Mouse (Mus musculus) ES-Bruce4 (cell line): ENCODE results near the gene Fgfr2. TPM values are rescaled to one million over a fixed set of nuclear protein-coding genes. Genes with fewer than 3 reads are reported as not detected.

Experiments used
- H3K27ac ChIP-seq: 2 replicates; pipeline ENCODE4 v1.5.1; 2012; ENCODE audit warnings: low read length, inconsistent platforms; ENCODE audit not compliant: insufficient read depth
- H3K27me3 ChIP-seq: 2 replicates; pipeline ENCODE4 v1.6.1; 2012; ENCODE audit warnings: mild to moderate bottlenecking, low read length, inconsistent platforms; ENCODE audit not compliant: control insufficient read depth, poor library complexity, insufficient read depth, severe bottlenecking
- H3K36me3 ChIP-seq: 2 replicates; pipeline ENCODE4 v1.6.1; 2012; ENCODE audit warnings: inconsistent platforms, mild to moderate bottlenecking, low read length, moderate library complexity; ENCODE audit not compliant: control insufficient read depth, poor library complexity, insufficient read depth, severe bottlenecking
- H3K4me1 ChIP-seq: one replicate; pipeline ENCODE4 v1.8.1; 2011; ENCODE audit warnings: low read length; ENCODE audit not compliant: control insufficient read depth, insufficient read depth
- H3K4me3 ChIP-seq: 2 replicates; pipeline ENCODE4 v1.5.1; 2011; ENCODE audit warnings: low read depth, mild to moderate bottlenecking, low read length
- H3K9ac ChIP-seq: 2 replicates; pipeline ENCODE4 v1.6.1; 2012; ENCODE audit warnings: low read depth, mild to moderate bottlenecking, inconsistent platforms; ENCODE audit not compliant: poor library complexity, severe bottlenecking
- H3K9me3 ChIP-seq: replicated peaks from 2 replicates; pipeline ENCODE4 v1.6.1; 2012; ENCODE audit warnings: mild to moderate bottlenecking, low read length, inconsistent platforms; ENCODE audit not compliant: control insufficient read depth, poor library complexity, insufficient read depth, severe bottlenecking
- CTCF ChIP-seq: IDR thresholded peaks from one replicate; pipeline ENCODE4 v1.8.1; 2011; ENCODE audit warnings: low read depth, low read length
- EP300 ChIP-seq: IDR thresholded peaks from 2 replicates; pipeline ENCODE4 v1.6.1; 2011; ENCODE audit warnings: low read depth, low read length; ENCODE audit not compliant: insufficient read depth
- POLR2A ChIP-seq: IDR thresholded peaks from one replicate; pipeline ENCODE4 v1.8.1; 2011; ENCODE audit warnings: low read length; ENCODE audit not compliant: insufficient read depth
- polyA plus RNA-seq: library from polyadenylated mRNA; stranded (reverse); fragments of >200 nt; gene quantifications from 2 replicates; pipeline ENCODE4 v1.2.4, GENCODE M21; 2011; ENCODE audit warnings: low read depth; ENCODE audit not compliant: missing spikeins, insufficient read depth, insufficient read length

Gene Fgfr2
- polyA plus RNA-seq, 1 experiment, result 34.8 TPM

DNA sequence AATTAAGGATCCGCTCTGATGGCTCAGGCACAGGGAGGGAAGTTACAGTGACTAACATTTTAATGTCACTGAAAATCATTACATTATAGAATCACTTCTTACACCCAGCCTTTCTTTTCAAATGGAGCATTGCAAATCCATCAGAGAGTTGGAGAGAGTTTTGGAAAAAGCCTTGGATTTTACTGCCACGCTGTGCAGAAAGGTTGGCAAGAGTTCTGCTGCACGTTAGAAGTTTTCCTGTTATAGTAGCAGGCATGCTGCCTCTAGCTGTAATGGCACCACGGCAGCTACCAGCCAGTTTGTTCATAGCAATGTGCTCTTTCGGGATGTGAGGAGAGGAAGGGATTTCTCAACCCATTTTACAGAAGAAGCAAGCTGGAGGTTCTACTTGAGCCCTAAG, 948.4 kb downstream of the Fgfr2 start:
- Histone ChIP-seq H3K4me3 (no peak overlapping the region), H3K27me3 (no peaks in the 10 kb centered on the region), H3K4me1 (no peaks in the 10 kb centered on the region), H3K36me3 (no peaks in the 10 kb centered on the region), H3K9ac (no peak overlapping the region), H3K9me3 (peaks cover 5% of the 10 kb centered on the region), H3K27ac (no peak overlapping the region)
- no peak for TF ChIP-seq EP300
- no peak for TF ChIP-seq CTCF
- TF ChIP-seq POLR2A, result no peak

- Histone ChIP-seq H3K27ac (no peak overlapping the region), H3K36me3 (no peaks in the 10 kb centered on the region), H3K27me3 (no peaks in the 10 kb centered on the region), H3K9me3 (peaks cover 3% of the 10 kb centered on the region), H3K4me3 (no peak overlapping the region), H3K4me1 (no peaks in the 10 kb centered on the region), H3K9ac (no peak overlapping the region)
- TF ChIP-seq EP300 (no peak), POLR2A (no peak), CTCF (no peak)
These were observed 948.9 kb downstream of the Fgfr2 start for GRCm38 (mm10) chr7:132174296-132174695.

- no peaks in the 10 kb centered on the region for H3K4me1 ChIP-seq
- H3K27me3 ChIP-seq, result no peaks in the 10 kb centered on the region
- TF ChIP-seq POLR2A (no peak), EP300 (no peak), CTCF (no peak)
- no peaks in the 10 kb centered on the region for H3K9me3 ChIP-seq
- no peaks in the 10 kb centered on the region for H3K36me3 ChIP-seq
- H3K4me3 ChIP-seq, result no peak overlapping the region
- H3K9ac ChIP-seq, result no peak overlapping the region
- H3K27ac ChIP-seq, result no peak overlapping the region
These were observed 950.9 kb downstream of the Fgfr2 start for GRCm38 (mm10) chr7:132172220-132172619.

DNA sequence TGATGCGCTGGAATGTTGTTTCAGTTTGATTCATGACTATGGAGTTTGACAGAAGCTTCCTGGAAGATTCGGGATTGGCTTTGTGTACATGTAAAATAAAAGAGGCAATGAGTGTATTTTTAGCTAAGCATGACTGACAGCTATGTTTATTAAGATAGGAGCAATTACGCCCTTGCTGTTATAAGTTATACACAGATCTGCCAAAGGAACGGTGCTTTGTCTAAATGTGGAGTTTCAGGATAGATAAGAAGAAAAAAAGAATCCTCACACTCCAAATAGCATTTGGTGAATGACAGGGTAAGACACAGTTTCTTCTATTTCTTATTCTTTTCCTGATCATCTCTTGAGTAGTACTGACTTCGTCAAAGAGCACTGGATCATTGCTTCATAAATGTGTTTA, 951.4 kb downstream of the Fgfr2 start:
- Histone ChIP-seq H3K36me3 (no peaks in the 10 kb centered on the region), H3K4me1 (no peaks in the 10 kb centered on the region), H3K9ac (no peak overlapping the region), H3K27ac (no peak overlapping the region), H3K9me3 (no peaks in the 10 kb centered on the region), H3K27me3 (no peaks in the 10 kb centered on the region), H3K4me3 (no peak overlapping the region)
- TF ChIP-seq POLR2A (no peak), EP300 (no peak), CTCF (no peak)

DNA sequence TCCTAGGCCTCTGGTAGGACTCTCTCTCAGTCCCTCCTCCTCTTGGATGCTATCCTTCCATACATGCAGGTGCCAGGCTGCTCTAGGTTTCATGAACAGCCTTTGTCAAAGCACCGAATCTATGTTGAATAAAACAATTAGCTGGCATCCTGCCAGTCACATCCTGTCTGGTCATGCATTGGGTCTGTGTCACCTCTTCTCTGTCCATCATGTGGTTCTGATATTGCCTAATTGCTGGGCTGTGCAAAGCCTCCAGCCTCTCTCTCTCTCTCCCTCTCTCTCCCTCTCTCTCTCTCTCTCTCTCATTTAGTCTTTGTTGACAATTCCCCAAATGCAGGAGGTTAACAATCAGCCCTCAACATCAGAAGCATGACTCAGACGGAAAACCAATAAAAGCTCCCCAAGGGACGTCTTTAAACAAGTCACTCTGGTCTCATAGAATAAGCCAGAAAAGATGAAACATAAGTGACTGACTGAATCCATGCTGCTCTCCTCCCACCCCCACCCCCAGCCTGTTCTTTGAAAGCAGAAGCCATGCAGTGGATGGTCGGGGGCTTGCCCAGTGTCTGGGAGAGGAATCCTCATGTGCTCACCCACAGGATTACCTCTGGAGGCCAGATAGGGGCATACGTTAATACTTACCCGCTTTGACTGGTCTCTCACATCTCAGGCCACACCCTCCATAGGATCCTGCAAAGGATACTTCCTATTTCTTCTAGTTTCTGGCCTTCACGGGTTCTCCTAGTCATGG, 953.6 kb downstream of the Fgfr2 start:
- no peak overlapping the region for H3K9ac ChIP-seq
- H3K27ac ChIP-seq, result no peak overlapping the region
- H3K4me3 ChIP-seq, result no peak overlapping the region
- H3K9me3 ChIP-seq, result no peaks in the 10 kb centered on the region
- H3K27me3 ChIP-seq, result no peaks in the 10 kb centered on the region
- TF ChIP-seq POLR2A, result no peak
- TF ChIP-seq CTCF, result no peak
- TF ChIP-seq EP300, result no peak
- H3K36me3 ChIP-seq, result no peaks in the 10 kb centered on the region
- H3K4me1 ChIP-seq, result no peaks in the 10 kb centered on the region

DNA sequence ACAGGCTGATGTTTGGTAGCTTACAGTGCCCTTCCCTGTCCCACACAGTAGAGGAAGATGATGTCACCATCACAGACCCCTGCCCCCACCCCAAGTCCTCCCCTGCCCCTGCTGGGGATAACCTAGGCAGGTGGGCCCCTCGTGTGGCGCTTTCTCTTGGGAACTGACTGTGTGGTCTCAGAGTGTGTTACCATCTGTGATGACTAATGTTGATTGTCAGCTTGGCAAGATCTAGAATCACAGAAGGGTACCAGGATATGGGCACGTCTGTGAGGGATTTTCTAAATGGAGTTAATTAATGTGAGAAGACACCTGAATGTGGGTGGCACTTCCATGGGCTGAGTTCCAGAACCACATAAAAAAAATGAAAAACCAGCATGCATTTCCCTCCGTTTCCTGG, 955.9 kb downstream of the Fgfr2 start:
- no peaks in the 10 kb centered on the region for H3K27me3 ChIP-seq
- no peaks in the 10 kb centered on the region for H3K9me3 ChIP-seq
- no peak overlapping the region for H3K4me3 ChIP-seq
- H3K27ac ChIP-seq, result no peak overlapping the region
- no peaks in the 10 kb centered on the region for H3K36me3 ChIP-seq
- H3K4me1 ChIP-seq, result no peaks in the 10 kb centered on the region
- TF ChIP-seq CTCF (no peak), EP300 (no peak), POLR2A (no peak)
- no peak overlapping the region for H3K9ac ChIP-seq
